Mouse (Mus musculus): ENCODE measurements around the gene Prkd3. TPM values are rescaled to one million over a fixed set of nuclear protein-coding genes. Genes with fewer than 3 reads are reported as not detected.

Gene Prkd3
- polyA plus RNA-seq, 1 experiment from 2014 or later, result 9.4 TPM

DNA sequence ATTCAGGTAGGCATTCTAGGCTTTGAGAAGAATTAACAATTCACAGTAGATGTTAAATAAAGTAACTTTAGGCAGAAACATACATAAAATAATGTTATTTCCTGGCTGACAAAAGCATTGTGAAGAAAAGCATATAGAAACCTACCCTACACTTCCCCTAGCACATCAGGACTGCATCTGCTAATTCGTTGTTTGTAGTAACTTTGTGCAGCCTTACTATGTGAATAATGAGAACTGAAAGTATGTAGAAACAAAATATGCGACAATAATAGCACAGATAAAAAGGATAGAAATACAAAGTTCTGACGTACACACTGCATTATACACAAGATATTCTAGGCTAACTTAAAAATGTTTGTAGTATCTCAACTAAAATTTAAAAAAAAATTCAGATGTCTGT, 21.4 kb downstream of the Prkd3 start:
- WGBS, result 94% methylated on average over 3 of the region's 3 CpGs
- no peak overlapping the region for H3K4me3 ChIP-seq (replicated peaks)
- no peak overlapping the region for H3K9ac ChIP-seq (replicated peaks)
- H3K4me2 ChIP-seq, result no peak overlapping the region
- no peaks in the 10 kb centered on the region for H3K4me1 ChIP-seq
- H3K36me3 ChIP-seq, result no peaks in the 10 kb centered on the region
- H3K27me3 ChIP-seq (replicated peaks), result no peaks in the 10 kb centered on the region
- H3K27ac ChIP-seq (replicated peaks), result no peak overlapping the region
- no peaks in the 10 kb centered on the region for H3K9me3 ChIP-seq (replicated peaks)
- no peak for ATAC-seq (ENCODE audit: low FRiP score)

DNA sequence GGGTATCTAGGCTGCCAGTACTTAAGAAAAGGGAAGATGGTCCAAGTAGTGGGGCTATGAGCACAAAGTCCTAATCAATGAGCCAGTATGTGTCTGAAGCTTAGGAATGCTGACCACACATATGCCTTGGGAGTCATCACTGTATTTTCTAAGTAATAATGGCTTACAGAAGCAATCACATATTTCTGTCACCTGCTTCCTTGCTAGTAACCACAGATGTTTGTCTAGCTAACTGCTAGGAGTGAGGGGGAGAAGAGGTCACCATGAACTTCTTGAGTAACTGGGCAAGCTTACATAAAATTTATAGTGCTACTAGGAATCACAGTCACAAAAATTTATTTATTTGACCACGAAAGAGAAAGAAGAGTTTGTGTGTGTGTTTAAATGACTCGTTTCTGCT, 22.5 kb downstream of the Prkd3 start:
- Histone ChIP-seq H3K4me1 (no peaks in the 10 kb centered on the region), H3K4me3 (replicated peaks) (no peak overlapping the region), H3K4me2 (no peak overlapping the region), H3K9me3 (replicated peaks) (no peaks in the 10 kb centered on the region), H3K36me3 (no peaks in the 10 kb centered on the region), H3K27ac (replicated peaks) (no peak overlapping the region), H3K9ac (replicated peaks) (no peak overlapping the region), H3K27me3 (replicated peaks) (no peaks in the 10 kb centered on the region)
- ATAC-seq (ENCODE audit: low FRiP score), result no peak
- 74% methylated on average over 2 of the region's 2 CpGs for WGBS

DNA sequence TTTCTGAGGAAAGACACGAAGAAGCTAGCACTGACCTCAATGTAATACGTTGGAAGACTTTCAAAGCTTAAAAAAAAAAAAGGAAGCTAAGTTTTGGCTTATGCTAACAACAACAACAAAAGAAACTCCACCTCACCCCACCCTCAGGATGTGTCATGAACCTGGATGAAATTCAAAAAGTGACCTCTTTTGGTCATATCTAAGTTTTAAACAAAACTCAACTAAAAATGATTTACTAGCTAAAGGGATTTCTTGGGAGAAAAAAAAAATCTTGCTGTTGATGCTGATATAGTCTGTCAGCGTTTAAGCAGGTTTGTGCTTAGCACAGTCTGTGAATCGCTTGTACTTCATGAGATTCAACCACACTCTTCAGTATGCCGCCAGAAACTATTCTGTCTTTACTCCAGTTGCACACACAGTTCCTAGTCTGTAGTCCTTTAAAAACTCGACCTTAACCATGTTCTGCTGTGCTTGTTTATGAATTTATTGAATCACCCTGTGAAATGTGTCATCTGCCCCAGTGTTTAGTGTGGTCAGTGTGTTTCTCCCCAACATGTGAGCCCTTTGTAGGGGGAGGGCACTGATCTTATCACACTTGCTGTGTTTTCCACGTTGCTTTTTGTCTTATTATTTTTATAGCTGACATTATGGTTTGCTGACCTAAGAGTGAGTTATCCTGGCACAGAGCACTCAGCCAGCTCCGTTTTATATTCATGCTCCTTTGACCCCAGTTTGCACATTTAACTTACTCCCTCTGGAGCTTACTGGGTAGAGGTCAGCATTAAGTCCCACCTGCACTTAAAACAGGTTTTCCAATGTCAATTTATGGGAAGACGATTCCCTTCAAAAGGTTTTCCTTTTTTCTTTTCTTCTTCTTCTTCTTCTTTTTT, 25.4 kb downstream of the Prkd3 start:
- Histone ChIP-seq H3K9me3 (replicated peaks) (no peaks in the 10 kb centered on the region), H3K4me2 (no peak overlapping the region), H3K27ac (replicated peaks) (no peak overlapping the region), H3K9ac (replicated peaks) (no peak overlapping the region), H3K36me3 (no peaks in the 10 kb centered on the region), H3K27me3 (replicated peaks) (no peaks in the 10 kb centered on the region), H3K4me1 (no peaks in the 10 kb centered on the region), H3K4me3 (replicated peaks) (no peak overlapping the region)
- no peak for ATAC-seq (ENCODE audit: low FRiP score)
- 75% methylated on average over 9 of the region's 9 CpGs for WGBS

DNA sequence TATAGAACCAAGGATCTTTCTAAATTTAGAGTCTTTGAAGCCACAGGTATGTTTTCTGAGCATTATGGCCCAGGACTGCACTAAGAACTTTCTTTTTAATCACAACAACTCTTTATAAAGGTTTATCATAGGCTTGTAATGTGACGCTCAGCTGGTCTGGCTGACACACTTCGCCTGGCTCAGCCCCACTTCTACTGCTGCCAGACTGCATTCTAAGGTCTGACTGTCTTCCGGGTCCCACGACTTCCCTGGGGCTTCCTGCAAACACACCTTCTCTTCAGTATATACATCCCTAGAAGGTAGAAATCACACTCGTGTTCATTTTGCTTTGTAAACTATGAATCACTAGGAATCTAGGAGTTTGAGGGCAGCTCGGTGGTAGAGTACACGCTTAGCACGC, 26.2 kb downstream of the Prkd3 start:
- no peak for ATAC-seq (ENCODE audit: low FRiP score)
- Histone ChIP-seq H3K27ac (replicated peaks) (no peak overlapping the region), H3K27me3 (replicated peaks) (no peaks in the 10 kb centered on the region), H3K4me2 (no peak overlapping the region), H3K9me3 (replicated peaks) (no peaks in the 10 kb centered on the region), H3K36me3 (no peaks in the 10 kb centered on the region), H3K9ac (replicated peaks) (no peak overlapping the region), H3K4me1 (no peaks in the 10 kb centered on the region), H3K4me3 (replicated peaks) (no peak overlapping the region)
- 89% methylated on average over 8 of the region's 8 CpGs for WGBS

DNA sequence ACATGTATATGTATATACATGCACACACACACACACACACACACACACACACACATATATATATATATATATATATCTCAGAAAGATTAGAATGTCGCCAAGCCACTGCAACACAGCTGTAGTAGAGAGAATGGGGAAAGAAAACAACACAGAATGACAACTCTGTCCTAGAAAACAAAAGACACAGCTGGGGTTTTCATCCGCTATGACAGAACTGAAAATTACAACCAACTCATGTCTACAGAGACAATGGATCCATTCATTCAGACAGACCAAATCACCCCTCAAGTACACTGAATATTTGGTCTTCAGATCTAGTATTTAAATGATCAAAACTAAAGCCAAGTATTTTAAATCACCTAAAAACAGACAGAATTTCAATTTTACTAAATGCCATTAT, 26.9 kb downstream of the Prkd3 start:
- H3K4me1 ChIP-seq, result no peaks in the 10 kb centered on the region
- H3K9me3 ChIP-seq (replicated peaks), result no peaks in the 10 kb centered on the region
- H3K27me3 ChIP-seq (replicated peaks), result no peaks in the 10 kb centered on the region
- H3K27ac ChIP-seq (replicated peaks), result no peak overlapping the region
- H3K9ac ChIP-seq (replicated peaks), result no peak overlapping the region
- H3K4me2 ChIP-seq, result no peak overlapping the region
- H3K4me3 ChIP-seq (replicated peaks), result no peak overlapping the region
- 42% methylated on average over 2 of the region's 2 CpGs for WGBS
- ATAC-seq (ENCODE audit: low FRiP score), result no peak
- H3K36me3 ChIP-seq, result no peaks in the 10 kb centered on the region

DNA sequence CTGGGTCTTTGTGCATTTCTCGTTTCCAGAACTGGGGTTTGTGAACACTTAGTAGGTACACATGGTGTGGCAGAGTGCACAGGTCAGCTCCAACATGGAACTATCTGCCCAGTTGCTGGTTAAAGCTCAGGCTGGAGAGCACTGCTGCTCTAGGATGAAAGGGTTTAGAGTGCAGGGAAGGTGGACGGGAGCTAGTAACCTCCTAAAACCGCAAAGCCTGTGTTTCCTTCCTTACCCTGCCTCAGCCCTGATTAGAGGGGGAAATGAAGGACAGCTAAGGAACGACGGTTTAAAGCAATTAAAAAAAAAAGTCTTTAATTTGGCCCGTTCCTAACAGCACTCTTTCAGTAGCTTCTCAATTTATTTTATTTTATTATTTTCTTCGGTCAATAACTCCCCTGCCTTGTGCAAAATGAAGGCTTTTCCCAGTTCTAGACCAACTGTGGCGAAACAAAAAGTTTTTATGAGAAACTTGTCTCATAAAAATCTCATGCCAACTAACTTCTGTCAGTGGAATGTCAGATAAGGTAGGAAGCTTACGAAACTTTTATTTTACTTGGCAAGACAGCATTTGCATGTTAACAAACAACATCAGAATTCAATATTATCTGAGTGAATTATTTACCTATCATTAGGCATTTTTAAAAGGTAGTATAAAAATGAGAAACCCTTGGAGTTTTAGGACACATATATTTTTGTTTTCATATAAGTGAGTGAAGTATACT, 28.2 kb downstream of the Prkd3 start:
- no peaks in the 10 kb centered on the region for H3K27me3 ChIP-seq (replicated peaks)
- 71% methylated on average over 9 of the region's 9 CpGs for WGBS
- no peak for ATAC-seq (ENCODE audit: low FRiP score)
- H3K27ac ChIP-seq (replicated peaks), result no peak overlapping the region
- no peak overlapping the region for H3K4me2 ChIP-seq
- H3K4me3 ChIP-seq (replicated peaks), result no peak overlapping the region
- H3K9ac ChIP-seq (replicated peaks), result no peak overlapping the region
- H3K4me1 ChIP-seq, result no peaks in the 10 kb centered on the region
- H3K36me3 ChIP-seq, result no peaks in the 10 kb centered on the region
- no peaks in the 10 kb centered on the region for H3K9me3 ChIP-seq (replicated peaks)

DNA sequence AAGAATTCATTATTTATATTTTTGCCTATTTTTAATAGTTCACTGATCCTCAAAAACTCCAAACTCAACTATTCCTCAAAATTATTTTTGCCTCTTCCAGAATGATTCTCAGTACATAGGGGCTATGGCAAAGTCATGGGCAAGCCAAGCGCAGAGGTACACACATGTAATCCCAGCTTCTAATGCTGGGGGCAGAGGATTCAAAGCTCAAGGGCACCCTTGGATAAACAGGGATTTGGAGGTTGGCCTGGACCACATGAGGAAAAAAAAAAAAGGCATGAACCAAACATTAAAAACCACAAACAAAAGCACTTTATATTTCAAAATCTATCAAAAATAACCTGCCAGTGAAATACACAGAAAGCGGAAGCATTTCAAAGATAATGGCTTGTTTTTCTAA, 29.1 kb downstream of the Prkd3 start:
- no peak overlapping the region for H3K9ac ChIP-seq (replicated peaks)
- H3K4me1 ChIP-seq, result no peaks in the 10 kb centered on the region
- 98% methylated on average over 2 of the region's 2 CpGs for WGBS
- H3K9me3 ChIP-seq (replicated peaks), result no peaks in the 10 kb centered on the region
- H3K27ac ChIP-seq (replicated peaks), result no peak overlapping the region
- ATAC-seq (ENCODE audit: low FRiP score), result no peak
- no peak overlapping the region for H3K4me3 ChIP-seq (replicated peaks)
- H3K36me3 ChIP-seq, result no peaks in the 10 kb centered on the region
- no peak overlapping the region for H3K4me2 ChIP-seq
- no peaks in the 10 kb centered on the region for H3K27me3 ChIP-seq (replicated peaks)

DNA sequence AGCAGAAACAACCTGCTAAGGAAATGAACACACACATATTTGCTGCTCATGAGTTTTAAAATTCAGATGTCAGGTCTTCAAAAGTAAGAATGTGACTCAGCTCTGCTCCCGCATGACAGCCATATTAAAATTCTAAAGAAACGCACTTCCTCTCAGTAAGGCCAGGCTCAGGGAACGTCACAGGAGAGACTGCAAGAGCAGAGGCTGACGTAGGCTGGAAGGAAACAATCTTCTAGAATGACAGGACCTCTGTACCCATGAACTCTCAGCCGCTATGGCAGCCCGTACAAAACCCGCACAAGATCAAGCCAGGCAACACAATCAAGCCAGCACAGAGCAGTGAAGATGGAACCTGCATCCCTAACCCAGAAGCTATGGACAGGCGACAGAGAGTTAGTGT, 31.6 kb downstream of the Prkd3 start:
- H3K36me3 ChIP-seq, result no peaks in the 10 kb centered on the region
- H3K27me3 ChIP-seq (replicated peaks), result no peaks in the 10 kb centered on the region
- H3K9ac ChIP-seq (replicated peaks), result no peak overlapping the region
- no peak overlapping the region for H3K4me3 ChIP-seq (replicated peaks)
- H3K9me3 ChIP-seq (replicated peaks), result no peaks in the 10 kb centered on the region
- no peak for ATAC-seq (ENCODE audit: low FRiP score)
- WGBS, result 88% methylated on average over 8 of the region's 8 CpGs
- H3K27ac ChIP-seq (replicated peaks), result no peak overlapping the region
- no peak overlapping the region for H3K4me2 ChIP-seq
- H3K4me1 ChIP-seq, result no peaks in the 10 kb centered on the region

DNA sequence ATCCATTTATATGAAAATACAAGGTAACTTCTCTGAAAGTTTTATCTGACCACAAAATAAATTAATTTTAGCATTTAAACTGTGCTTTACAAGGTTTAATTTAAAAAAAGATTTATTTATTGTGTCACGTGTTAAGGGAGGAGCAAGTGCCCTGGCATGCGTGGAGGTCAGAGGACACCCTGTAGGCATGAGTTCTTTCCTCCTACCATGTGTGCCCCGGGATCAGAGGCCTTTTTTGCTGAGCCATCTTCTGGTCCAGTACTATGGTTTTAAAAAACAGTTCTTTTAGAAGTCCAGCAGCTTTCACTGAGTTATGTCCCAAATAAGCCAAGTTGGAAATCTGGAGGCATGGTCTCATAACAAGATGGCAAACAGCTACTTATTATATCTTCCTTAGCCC, 36.9 kb downstream of the Prkd3 start:
- no peak overlapping the region for H3K9ac ChIP-seq (replicated peaks)
- H3K27ac ChIP-seq (replicated peaks), result no peak overlapping the region
- no peaks in the 10 kb centered on the region for H3K36me3 ChIP-seq
- ATAC-seq (ENCODE audit: low FRiP score), result no peak
- no peaks in the 10 kb centered on the region for H3K27me3 ChIP-seq (replicated peaks)
- 90% methylated on average over 3 of the region's 3 CpGs for WGBS
- H3K4me1 ChIP-seq, result no peaks in the 10 kb centered on the region
- no peak overlapping the region for H3K4me3 ChIP-seq (replicated peaks)
- no peaks in the 10 kb centered on the region for H3K9me3 ChIP-seq (replicated peaks)
- no peak overlapping the region for H3K4me2 ChIP-seq

DNA sequence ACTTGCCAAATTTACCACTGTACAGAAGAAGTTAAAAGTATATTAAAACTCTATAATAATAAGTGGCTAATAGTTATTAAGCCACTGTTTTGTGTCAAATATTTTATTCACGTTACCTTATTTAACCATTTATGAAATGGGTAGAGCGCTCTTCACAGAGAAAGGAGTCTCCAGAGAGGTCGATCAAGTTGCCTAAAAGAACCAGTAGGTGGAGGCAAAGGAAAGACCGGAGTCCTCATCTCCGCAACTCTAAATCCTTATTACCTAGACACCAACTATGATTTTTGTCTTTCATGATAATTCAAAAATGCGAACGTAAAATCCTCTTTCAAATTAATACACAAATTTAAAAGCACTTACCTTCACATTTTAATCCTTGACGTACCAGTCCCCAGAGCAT, 37.5 kb downstream of the Prkd3 start:
- Histone ChIP-seq H3K4me1 (no peaks in the 10 kb centered on the region), H3K27ac (replicated peaks) (no peak overlapping the region), H3K9me3 (replicated peaks) (no peaks in the 10 kb centered on the region), H3K27me3 (replicated peaks) (no peaks in the 10 kb centered on the region), H3K9ac (replicated peaks) (no peak overlapping the region), H3K4me2 (no peak overlapping the region), H3K36me3 (no peaks in the 10 kb centered on the region), H3K4me3 (replicated peaks) (no peak overlapping the region)
- 94% methylated on average over 8 of the region's 8 CpGs for WGBS
- ATAC-seq (ENCODE audit: low FRiP score), result no peak

DNA sequence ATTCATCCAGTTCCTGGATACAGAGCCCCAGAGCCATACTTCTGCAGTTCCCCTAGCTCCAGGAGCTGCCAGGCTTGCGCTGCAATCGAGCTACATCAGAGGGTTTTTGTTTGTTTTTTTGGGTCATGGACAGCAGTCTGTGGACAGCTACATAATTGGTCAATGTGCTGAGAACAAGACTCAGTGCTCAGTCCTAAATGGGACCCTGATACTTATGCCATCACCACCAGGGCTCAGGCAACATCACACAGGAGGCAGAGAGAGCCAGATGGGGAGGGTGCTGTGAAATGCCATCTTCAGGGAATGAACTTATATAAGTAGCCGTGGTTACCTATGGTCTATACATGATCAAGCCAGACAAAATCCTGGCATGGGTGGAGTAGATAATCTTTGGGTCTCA, 52.1 kb downstream of the Prkd3 start:
- no peaks in the 10 kb centered on the region for H3K9me3 ChIP-seq (replicated peaks)

More for the DNA sequence above, 52.1 kb downstream of the Prkd3 start:
- 90% methylated on average over 3 of the region's 3 CpGs for WGBS
- no peaks in the 10 kb centered on the region for H3K4me1 ChIP-seq
- H3K27ac ChIP-seq (replicated peaks), result no peak overlapping the region
- H3K27me3 ChIP-seq (replicated peaks), result no peaks in the 10 kb centered on the region
- no peak overlapping the region for H3K4me3 ChIP-seq (replicated peaks)
- H3K36me3 ChIP-seq, result peaks cover 8% of the 10 kb centered on the region; the same call in 1 of the 2 replicates
- no peak overlapping the region for H3K4me2 ChIP-seq
- no peak overlapping the region for H3K9ac ChIP-seq (replicated peaks)
- ATAC-seq (ENCODE audit: low FRiP score), result no peak
